Mouse (Mus musculus) kidney, postnatal 14 days (tissue): ENCODE data around the gene Gm20388.

ENCODE experiments used
- DNase-seq: peaks from one replicate; pipeline ENCODE4 v3.0.0; 2022; ENCODE audit warnings: mixed read lengths

Gene Gm20388

DNA sequence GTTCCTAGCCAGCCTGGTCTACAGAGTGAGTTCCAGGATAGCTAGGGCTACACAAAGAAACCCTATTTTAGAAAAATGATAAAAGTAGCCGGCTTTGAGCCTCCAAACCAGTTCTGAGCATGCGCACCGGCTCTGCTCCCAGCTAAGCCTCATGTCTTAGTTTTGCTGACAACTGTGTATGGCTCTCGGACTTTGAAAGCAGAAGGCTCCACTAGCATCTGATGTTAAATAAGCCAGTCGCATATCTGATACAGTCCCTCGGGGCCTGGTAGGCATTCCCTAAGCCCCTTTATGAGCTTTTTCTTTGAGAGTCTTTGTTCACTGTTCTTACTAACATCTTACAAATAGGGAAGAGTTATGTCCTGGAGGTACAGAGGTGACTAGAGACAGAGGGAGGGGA lies 1937.3 kb downstream of the Gm20388 start:
- DNase-seq = no peak

DNA sequence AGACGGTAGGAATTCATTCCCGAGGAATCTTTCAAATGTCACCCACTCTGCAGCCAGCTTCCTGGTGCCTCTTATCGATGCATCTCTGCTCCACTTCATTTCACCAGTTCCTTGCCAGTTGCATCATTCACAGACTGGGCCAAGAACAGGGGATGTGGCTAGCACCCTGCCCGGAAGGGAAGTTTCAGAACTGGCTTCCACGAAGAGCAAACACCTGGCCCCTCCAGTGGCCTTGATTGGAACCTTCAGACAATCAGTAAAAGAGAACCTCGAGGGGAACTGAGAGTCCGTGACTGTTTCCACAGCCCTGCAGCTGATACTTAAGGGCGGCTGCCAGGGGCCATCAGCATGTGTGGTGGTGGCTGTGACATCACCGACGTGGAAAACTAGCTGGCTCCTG lies 1937.9 kb downstream of the Gm20388 start:
- DNase-seq = no peak

DNA sequence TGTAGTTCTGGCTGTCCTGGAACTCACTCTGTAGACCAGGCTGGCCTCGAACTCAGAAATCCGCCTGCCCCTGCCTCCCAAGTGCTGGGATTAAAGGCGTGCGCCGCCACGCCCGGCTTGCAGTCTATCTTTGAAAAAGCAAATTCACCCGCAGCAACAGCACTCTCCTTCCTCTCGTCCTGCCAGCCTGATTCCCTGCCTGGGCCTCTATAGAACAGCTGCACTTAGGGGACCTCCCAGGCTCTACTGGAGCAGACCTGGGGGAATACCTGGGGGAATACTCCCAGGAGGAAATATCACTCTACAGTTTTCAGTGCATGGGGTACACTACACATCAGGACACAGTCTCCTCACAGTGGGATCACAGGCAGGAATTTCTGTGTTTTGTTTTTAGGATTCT lies 1938.7 kb downstream of the Gm20388 start:
- no peak for DNase-seq

DNA sequence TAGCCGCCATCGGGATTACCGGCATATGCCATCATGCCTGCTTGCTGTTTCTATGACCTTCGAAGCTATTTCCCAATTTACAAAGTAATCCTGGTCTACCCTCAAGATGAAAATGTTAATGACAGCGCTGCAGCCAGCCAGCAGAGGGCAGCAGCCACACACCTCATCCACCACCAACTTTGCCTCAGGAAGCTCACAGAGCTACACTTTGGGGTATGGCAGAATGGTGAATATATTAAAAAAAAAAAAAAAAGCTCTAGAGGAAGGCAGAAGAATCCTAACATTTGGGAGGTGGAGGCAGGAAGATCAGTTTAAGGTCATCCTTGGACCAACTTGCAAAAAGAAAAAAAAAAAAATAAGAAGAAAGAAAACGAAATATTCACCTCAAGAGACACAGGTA lies 1939.4 kb downstream of the Gm20388 start:
- peak; percentile 71 for DNase-seq

DNA sequence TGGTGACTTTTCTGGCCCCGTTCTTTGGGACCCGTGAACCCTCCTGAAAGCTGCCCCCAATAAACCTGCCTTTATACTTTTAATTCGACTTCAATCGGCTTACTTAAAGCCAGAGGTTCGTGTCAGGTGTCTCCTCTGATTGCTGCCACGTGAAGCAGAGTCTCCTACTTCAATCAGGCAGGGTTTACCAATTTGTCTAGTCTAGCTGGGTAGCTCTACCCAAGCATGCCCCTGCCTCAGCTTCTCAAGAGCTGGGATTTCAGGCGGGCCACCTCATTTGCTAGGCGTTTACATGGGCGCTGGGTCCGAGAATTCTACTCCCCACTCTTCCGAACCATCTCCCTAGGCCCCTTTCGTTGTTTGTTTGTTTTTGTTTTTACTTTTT lies 1939.8 kb downstream of the Gm20388 start:
- DNase-seq = no peak

DNA sequence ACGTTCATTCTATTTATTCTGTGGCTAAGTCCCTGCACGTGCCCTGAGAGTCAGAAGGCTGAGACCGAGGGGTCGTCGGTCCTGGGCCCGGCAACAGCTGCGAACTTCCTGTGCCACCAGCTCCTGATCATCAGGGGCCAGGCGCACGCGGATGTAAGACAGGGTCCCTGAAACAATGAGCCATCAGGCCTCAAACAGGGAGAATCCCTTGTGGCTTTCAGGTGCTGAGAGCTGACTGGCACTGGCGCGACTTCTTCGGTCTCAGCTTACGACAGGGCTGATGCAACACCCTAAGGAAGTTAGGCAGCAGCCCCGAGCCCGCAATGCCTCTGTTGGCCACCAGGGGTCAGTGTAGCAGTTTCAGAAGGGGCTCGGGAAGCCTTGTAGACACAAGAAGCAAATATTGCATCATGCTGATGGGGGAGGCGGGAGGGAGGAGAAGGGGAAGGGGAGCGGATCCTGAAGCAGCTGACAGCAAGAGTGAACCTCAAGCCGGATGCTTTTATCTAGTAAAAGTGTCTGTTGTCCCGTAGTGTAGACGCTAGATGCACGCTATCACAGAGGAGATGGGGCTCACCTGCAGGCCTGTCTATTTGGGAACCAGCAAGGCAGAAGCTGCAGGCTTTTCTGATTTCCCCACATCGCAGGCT lies 1940.3 kb downstream of the Gm20388 start:
- peak; percentile 92 for DNase-seq

DNA sequence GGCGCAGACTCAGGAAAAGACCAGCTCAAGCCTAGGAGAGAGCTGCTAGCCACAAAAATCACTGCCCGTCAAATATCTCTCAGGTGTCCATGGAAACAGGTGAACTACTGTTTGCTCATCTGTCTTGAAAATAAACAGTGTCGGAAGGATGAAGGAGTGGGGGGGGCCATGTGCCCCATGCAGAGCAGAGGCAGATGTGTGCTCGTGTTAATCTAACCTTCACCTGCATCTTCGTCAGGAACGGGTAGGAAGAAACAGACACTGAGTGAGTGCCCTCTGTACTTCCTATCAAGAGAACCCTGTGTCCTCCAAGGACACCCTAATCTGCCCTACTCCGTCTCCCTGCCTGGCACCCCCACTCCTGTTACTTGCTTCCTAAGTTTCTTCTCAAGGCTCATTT lies 1941.1 kb downstream of the Gm20388 start:
- DNase-seq = no peak

DNA sequence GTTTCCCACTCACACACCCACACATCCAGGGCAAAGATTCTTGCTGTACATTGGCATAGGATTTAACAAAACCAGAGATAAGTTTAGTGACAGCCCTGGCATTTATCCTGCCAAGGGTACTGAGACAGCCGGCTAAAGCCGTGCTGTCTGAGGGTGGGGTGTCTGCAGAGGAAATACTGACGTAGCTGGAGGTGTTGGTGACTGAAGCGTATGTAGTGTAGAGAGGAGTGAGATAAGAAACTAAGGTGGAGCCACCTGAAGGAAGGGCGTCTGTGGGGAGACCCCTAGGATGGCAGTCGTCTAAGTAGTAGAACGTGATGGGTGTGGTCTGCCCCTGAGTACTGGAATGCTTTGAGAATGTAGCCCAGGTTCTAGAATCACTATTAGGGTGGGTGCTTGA lies 1941.8 kb downstream of the Gm20388 start:
- DNase-seq = no peak

DNA sequence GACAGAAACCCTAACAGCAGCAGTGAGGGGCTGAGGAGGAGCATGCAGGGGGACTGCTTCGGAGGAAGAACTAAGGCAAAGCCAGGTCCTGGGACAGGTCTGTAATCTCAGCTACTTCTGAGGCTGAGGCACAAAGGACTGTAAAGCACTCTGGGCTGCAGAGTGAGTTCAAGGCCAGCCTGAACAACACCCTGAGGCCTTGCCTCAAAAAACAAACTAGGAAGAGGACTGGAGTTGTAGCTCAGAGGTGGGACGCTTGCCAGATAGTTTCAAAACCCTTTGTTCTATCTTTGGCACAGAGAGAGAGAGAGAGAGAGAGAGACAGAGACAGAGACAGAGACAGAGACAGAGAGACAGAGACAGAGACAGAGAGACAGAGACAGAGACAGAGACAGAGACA lies 1942.9 kb downstream of the Gm20388 start:
- no peak for DNase-seq

DNA sequence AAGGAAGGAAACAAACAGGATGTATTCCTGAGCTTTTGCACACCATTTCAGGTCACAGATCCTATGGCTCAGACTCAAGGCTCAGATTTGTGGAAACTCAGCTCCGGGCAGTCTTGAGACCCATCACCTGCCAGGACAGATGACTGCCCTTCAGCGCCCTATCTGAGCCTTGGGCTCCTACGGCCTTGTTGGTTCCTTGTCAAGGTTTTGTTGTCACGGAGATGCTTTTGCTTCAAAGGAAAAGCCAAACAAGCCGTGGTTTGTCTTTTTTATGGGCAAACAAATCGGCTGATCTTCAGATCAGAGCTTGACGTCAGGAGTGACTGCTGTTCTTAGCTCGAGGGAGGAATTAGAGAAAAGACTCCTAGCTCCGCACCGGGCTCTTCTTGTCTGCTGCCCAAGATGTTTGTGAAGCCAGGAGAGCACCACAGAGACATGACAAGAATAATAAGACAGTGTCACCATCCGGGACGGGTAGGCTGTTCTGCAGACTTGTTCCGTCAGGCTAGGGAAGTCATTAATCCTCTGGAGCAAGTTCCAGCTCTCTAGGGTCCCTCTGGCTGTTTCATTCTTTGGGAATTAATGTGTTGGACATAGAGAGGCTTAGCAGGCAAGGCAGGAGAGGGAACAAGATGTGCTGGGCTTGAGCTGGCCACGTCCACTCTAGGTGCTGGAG lies 1945.6 kb downstream of the Gm20388 start:
- DNase-seq = no peak

DNA sequence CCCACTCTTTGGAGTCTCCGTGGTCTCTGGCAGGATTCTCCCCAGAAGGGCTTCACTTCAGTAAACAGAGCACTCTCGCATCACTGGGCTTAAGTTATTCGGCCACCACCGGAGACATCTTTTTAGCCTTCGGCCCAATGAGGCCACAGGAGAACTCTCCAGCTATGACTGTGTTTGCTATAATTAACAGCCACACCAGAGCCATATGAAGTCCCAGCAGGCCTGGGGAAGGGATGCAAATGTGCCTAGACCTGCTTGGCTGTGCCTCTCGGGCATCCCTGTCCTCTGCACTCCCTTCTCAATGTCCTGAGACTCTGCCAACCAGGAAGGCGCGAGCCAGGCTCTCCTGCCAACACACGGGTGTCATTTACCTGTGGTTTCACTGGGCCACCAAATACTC lies 1946.7 kb downstream of the Gm20388 start:
- DNase-seq = no peak

DNA sequence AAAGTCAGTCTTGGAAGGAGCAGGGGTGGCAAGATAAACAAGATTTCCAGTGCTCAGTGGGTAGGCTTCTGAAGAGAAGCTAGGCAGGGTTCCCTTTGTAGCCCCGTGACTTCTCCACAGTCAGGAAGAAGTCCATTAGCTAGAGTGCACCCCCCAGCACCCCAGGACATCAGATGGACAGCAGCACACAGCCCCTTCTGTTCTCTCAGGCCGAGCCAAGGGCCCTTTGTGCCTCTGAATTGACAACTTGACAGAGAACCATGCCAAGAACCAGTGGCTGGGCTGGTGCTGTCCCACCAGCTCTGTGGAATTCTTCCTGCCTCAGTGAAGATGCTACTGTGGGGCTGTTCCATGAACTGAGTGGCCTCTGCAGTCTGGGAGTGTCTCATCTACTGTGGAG lies 1947.1 kb downstream of the Gm20388 start:
- no peak for DNase-seq

DNA sequence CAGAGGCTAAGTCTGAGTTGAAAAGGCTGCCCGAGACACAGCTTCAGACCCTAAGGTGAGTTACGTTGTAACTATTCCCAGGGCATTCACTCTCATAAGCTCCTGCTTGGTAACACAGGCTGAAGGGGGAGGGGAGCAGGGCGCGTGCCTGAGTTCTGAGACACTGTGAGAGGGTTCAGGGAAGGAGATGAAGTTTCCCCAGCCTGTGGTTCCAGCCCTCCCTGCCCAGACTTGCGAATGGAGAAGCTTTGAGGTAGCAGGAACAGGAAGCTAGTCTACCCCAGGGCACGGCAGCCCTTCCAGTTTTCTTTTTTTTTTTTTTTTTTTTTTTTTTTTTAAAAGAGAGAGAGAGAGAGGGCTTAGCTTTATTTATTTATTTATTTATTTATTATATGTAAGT lies 1950.6 kb downstream of the Gm20388 start:
- DNase-seq = no peak

DNA sequence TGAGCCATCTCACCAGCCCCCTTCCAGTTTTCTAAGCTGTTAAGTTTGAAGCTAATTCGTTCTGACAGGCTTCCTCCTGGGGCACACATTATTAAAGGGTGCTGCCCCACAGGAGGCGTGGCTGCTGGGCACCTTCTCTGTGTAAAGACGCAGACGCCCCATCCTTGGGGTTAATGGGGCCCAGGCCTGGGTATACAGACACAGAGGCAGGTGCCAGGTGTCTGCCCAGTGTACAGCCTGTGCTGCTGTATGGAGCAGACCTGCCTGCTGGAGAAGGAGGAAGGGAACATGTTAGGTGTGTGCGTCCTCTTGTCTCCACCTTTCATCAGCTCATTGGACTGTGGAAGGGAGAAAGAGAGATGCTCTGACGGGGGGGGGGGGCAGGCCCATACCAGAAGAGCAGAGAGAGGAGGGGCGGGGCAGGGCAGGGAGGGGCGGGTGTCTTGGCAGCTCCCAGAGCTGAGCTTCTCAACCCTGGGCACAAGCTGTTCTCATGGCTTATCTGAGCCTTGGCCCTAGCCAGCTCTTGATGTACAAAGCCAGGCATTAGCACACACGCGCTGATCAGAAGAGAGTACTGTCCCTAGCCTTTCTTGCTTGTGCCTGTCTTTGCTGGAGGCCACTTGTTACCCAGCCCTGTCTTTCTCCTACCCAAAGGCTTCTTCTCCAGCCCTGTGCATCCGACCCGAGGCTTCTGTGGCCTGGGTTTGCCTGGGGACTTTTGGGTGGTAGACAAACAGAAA lies 1951.3 kb downstream of the Gm20388 start:
- no peak for DNase-seq

DNA sequence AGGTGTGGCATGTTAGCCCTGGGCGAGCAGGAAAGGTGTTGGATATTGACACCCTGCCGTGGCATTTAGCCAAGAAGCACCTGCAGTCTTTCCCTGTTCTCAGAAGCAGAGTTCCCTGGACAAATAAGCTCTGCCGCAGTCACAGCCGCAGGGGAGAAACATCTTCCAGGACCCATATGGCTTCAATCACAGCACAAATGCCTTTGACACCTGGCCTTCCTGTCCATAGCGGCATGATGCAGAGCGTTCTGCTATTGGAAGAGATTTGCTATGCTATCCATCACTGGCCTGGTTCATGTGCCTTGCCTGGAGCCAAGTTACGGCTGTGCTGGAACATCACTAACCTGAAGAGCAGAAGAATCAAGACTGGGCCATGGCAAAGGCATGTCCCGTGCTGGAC lies 1954.7 kb downstream of the Gm20388 start:
- no peak for DNase-seq

DNA sequence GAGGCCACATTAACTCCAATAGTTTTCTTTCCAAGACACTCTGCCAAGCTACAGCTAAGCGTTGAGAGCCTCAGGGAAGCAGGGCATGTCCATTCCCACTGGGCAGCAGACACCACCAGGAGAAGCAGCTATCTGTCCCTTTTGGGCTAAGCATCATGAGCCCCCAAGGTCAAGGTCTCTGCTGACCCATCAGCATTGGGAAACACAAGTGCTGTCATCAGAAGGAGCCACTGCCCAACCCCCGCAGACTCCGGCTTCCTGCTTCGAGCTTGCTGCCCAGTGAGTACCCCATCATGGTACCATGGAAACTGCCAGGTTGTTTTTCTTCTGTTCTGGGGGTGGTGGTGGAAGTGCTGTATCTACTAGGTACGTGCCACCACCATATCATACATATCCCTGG lies 1957.6 kb downstream of the Gm20388 start:
- DNase-seq = no peak

DNA sequence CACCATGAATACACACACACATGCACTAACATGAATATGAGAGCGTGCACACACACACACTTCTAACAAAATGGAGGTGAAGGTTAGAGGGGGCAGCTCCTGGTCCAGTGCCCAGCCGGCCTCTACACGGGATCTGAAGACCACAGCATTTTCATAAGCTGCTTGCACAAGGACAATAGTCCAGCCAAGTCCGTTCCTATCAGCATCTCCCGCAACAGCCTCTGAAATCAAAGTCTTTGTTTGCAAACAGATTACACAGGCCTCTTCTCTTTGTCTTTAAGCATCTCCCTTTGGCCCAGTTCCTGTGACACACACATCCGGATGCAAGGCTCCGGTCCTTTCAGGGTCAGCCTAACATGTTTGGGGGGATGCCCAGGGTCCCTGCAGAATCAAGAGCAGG lies 1958.3 kb downstream of the Gm20388 start:
- DNase-seq = no peak

DNA sequence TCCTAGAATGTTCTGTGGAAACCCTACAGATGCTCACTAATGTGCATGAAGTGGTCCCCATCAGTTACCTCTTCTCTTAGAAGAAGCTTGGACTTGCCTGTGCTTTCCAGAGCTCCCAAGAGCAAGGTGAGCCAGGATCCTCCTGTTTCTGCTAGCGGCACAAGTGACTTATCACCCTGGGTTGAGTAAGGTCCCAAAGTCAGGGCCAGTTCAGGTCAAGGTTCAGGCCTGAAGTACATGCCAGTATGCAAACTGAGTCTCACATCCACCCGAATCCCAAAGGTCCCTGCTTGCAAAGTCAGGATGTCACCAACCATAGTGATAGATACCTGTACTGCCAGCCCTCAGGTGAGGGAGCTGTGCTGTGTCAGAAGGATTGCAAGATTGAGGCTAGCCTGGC lies 1959.5 kb downstream of the Gm20388 start:
- DNase-seq = no peak

DNA sequence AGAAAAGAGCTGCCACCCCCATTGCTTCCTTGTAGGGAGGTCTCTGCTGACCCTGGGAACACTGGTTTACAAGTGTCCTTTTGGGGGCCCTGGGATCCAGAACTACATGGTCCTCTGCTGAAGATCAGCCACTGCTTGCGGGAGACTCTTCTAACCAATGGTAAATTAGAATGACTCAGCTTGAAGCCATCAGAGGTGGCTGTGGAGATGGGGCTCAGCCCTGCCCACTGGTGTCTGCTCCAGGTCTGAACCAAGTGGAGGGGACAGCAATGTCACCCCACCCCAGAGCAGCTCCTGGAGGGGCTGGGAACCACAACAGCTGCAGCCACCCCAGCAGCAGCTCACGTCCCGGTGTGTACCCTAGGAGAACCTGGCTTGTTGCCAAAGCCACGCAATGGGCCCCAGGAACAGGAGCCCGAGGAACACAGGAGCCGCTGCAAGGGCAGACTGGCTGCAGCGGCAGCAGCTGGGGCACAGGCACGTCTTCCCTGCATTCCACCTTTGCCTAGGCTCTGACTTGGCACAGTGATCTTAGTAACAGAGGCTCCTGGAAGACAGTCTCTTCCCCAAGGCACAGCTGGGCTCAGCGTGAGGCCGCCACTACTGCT lies 1961.3 kb downstream of the Gm20388 start:
- DNase-seq = no peak

DNA sequence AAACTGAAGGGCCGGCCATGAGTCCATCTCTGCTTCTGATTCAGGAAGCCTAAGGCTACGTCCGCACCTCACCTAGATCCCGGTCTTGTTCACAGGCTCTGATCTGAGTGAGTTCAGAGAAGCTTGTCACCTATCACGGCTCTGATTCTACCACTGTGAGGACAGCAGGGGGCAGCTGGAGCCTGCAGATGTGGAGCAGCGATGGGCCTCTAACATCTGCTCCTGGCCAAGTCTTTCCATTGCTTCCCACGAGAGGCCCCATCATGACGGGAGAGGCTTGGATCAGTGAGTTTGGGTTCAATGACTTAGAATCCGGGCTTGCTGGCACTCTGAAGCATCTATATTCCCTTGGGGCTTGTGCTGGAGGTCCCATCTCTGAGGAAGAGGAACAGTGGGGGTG lies 1963.4 kb downstream of the Gm20388 start:
- peak; percentile 78 for DNase-seq

DNA sequence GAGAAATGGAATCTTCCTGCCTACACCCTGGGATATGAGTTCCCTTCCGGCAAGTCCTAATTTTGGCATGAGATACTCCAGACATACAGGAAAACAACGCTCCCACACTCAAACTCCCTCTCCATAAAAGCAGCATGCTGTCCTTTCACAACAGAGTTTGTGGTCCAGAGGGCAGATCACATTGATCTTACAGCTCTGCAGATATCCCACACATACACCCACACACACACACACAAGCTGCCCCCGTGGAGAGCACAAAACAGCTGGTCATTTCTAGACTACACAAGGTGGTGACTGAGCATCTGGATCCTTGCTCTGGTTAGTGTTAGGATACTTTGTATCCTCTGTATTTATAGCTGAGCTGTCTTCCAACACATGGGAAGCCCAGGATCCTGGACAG lies 1964.4 kb downstream of the Gm20388 start:
- peak; percentile 14 for DNase-seq

DNA sequence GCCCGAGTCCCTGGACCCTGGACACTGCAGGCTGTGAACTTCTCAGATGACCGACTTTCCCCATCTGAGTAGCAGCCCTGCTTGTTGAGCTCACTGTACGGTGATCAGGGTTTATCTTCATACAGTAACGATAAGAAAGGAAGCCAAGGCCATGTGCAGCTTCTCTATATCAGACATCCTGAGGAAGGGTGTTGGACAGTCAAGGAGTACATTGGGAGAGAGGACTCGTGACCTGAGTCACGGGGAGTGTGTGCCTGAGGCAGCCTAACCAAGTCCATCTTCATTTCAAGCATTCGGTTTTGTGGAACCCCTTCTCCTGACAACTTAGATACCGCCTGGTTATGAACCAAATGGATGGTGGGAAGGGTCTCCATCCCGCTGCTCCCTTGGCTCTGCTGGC lies 1964.9 kb downstream of the Gm20388 start:
- no peak for DNase-seq

DNA sequence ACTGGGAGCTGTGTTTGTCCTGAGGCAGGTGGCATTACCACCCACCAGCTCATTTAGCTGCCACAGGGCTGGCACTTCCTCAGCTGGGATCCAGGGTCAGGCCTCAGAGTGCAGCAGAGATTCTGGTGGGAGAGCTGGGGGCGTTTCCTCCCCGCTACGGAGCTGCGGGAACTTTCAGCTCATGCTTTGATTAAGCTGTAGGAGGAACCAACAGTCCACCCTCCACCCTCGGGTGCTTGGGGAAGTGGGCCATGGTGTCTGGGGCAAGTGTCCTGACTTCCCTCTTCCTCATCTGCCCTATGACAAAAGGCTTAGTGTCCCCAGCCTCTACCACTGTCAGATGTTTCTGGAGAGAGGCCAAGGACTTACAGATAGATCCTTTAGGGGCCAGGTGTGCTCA lies 1966.6 kb downstream of the Gm20388 start:
- DNase-seq = no peak
